Mouse (Mus musculus): Measurements from ENCODE around the gene Ccnl2.
"Not testable (repeated sequence)": the region's sequence is repeated elsewhere in the genome, so short reads cannot be mapped to it uniquely, and the experiment has no call there.

The Ccnl2 gene

GRCm38 (mm10) chr4:155811929-155812664, at the start of gene Ccnl2:
Gene Ccnl2 (plus strand): TSS chr4:155812489.
- DNase-seq, result peak; percentile 95

GRCm38 (mm10) chr4:155769496-155769879, 42.8 kb upstream of the Ccnl2 start:
- no peak for DNase-seq

- DNase-seq, result peak; percentile 86
Measured at GRCm38 (mm10) chr4:155769880-155770512, 42.3 kb upstream of the Ccnl2 start.

GRCm38 (mm10) chr4:155770626-155771025, 41.7 kb upstream of the Ccnl2 start:
- DNase-seq, result no peak

GRCm38 (mm10) chr4:155771706-155772105, 40.6 kb upstream of the Ccnl2 start:
- DNase-seq, result no peak

- no peak for DNase-seq
Measured at GRCm38 (mm10) chr4:155772786-155773185, 39.5 kb upstream of the Ccnl2 start.

GRCm38 (mm10) chr4:155773335-155774078, 38.8 kb upstream of the Ccnl2 start:
- DNase-seq, result no peak

GRCm38 (mm10) chr4:155774280-155774754, 38.0 kb upstream of the Ccnl2 start, which contains the start of gene Vwa1:
Gene Vwa1 (minus strand): TSS chr4:155774698.
- peak; percentile 88 for DNase-seq

- peak; percentile 65 for DNase-seq
Measured at GRCm38 (mm10) chr4:155774971-155775740, 37.1 kb upstream of the Ccnl2 start.

GRCm38 (mm10) chr4:155775855-155776254, 36.4 kb upstream of the Ccnl2 start:
- DNase-seq, result no peak

- peak; percentile 47 for DNase-seq
Measured at GRCm38 (mm10) chr4:155776704-155777335, 35.5 kb upstream of the Ccnl2 start.

GRCm38 (mm10) chr4:155777816-155778215, 34.5 kb upstream of the Ccnl2 start:
- DNase-seq, result no peak

GRCm38 (mm10) chr4:155779498-155779897, 32.8 kb upstream of the Ccnl2 start:
- DNase-seq, result no peak

GRCm38 (mm10) chr4:155780895-155781294, 31.4 kb upstream of the Ccnl2 start:
- no peak for DNase-seq

GRCm38 (mm10) chr4:155783486-155784080, 28.7 kb upstream of the Ccnl2 start:
- DNase-seq, result no peak

GRCm38 (mm10) chr4:155784081-155784701, 28.1 kb upstream of the Ccnl2 start:
- DNase-seq, result peak; percentile 64

GRCm38 (mm10) chr4:155785246-155785645, 27.0 kb upstream of the Ccnl2 start:
- no peak for DNase-seq

- DNase-seq, result peak; percentile 75
Measured at GRCm38 (mm10) chr4:155785819-155786218, 26.5 kb upstream of the Ccnl2 start, which contains the start of gene Tmem88b. Gene Tmem88b (minus strand): TSS chr4:155785874.

GRCm38 (mm10) chr4:155788300-155788699, 24.0 kb upstream of the Ccnl2 start:
- no peak for DNase-seq

- not testable (repeated sequence) for DNase-seq
Measured at GRCm38 (mm10) chr4:155788833-155789232, 23.5 kb upstream of the Ccnl2 start.

- no peak for DNase-seq
Measured at GRCm38 (mm10) chr4:155790021-155790489, 22.2 kb upstream of the Ccnl2 start, which contains the start of gene Ankrd65. Gene Ankrd65 (plus strand): TSS chr4:155790439.

Data from layer of hippocampus, adult 9-11 months (tissue).